12 mouse cellular contexts compared by ENCODE assay signal in genomic region chr4:155651553-155652269, GRCm38 (mm10). TPM values are rescaled to one million over a fixed set of nuclear protein-coding genes. Genes with fewer than 3 reads are reported as not detected.
DNase-seq lines count a peak whose midpoint lies in the region; ATAC-seq lines count a peak whose summit lies in the region.
"Had no signal": no experiment of that assay in that cellular context is flagged by ENCODE, and none has a peak within 500 bp of the region (broad histone marks: within the 10 kb centered on the region; RNA-seq: fewer than 3 reads in every experiment).

No protein-coding gene starts in this region.

- H3K4me1 ChIP-seq in hindbrain, embryonic 11.5 days (replicated peaks; ENCODE audit: control insufficient read depth, insufficient read depth, low read length) = peaks cover 14% of the 10 kb centered on the region
- H3K4me1 ChIP-seq in hindbrain, embryonic 13.5 days (replicated peaks) = peaks cover 34% of the 10 kb centered on the region
- H3K4me1 ChIP-seq in intestine, embryonic 15.5 days (replicated peaks) = peaks cover 44% of the 10 kb centered on the region

- H3K4me2 ChIP-seq in hindbrain, embryonic 11.5 days (replicated peaks; ENCODE audit: low read depth, low read length) = no peak overlapping the region
- H3K4me2 ChIP-seq in hindbrain, embryonic 13.5 days = no peak overlapping the region
- H3K4me2 ChIP-seq in intestine, embryonic 15.5 days (replicated peaks) = peak overlapping the region; percentile 89

- peak; percentile 4 for DNase-seq in hindbrain, embryonic 11.5 days (ENCODE audit: low spot score)
- peak; percentile 26 for DNase-seq in embryo, embryonic 10.5 days (ENCODE audit: low spot score)
- DNase-seq in mesoderm, embryonic 11.5 days (ENCODE audit: low read depth, low spot score) = peak; percentile 34
- DNase-seq in gastrocnemius, adult 18-20 months (ENCODE audit: low spot score) = no peak
- DNase-seq in T-cell, adult 2 months (ENCODE audit: low spot score) = no peak
- no peak for DNase-seq in spleen, postnatal 14 days (ENCODE audit: low spot score in 2 of 2)

- H3K27me3 ChIP-seq in hindbrain, embryonic 11.5 days (ENCODE audit: control insufficient read depth, insufficient read depth, low read length) = peaks cover 50% of the 10 kb centered on the region
- H3K27me3 ChIP-seq in hindbrain, embryonic 13.5 days = peaks cover 69% of the 10 kb centered on the region
- peaks cover 16% of the 10 kb centered on the region for H3K27me3 ChIP-seq in intestine, embryonic 15.5 days (replicated peaks)
- H3K27me3 ChIP-seq: CH12.LX had no signal

- WGBS in hindbrain, embryonic 11.5 days = 65% methylated on average over 15 of the region's 15 CpGs
- 70% methylated on average over 15 of the region's 15 CpGs for WGBS in hindbrain, embryonic 13.5 days
- 53% methylated on average over 15 of the region's 15 CpGs for WGBS in intestine, embryonic 15.5 days

- ATAC-seq in hindbrain, embryonic 11.5 days (ENCODE audit: low FRiP score) = no peak
- ATAC-seq in hindbrain, embryonic 13.5 days (ENCODE audit: low FRiP score) = no peak
- ATAC-seq in intestine, embryonic 15.5 days = peak; percentile 40
- ATAC-seq: midbrain, embryonic 15.5 days had no signal

- no peak overlapping the region for H3K9ac ChIP-seq in hindbrain, embryonic 11.5 days (ENCODE audit: low read depth, low read length)
- H3K9ac ChIP-seq in hindbrain, embryonic 13.5 days = no peak overlapping the region
- H3K9ac ChIP-seq in intestine, embryonic 15.5 days = peak overlapping the region; percentile 5; the same call in 1 of the 2 replicates
- H3K9ac ChIP-seq: midbrain, embryonic 15.5 days had no signal

- no peaks in the 10 kb centered on the region for H3K9me3 ChIP-seq in hindbrain, embryonic 11.5 days (ENCODE audit: control insufficient read depth, low read length)
- no peaks in the 10 kb centered on the region for H3K9me3 ChIP-seq in hindbrain, embryonic 13.5 days
- no peaks in the 10 kb centered on the region for H3K9me3 ChIP-seq in intestine, embryonic 15.5 days
- H3K9me3 ChIP-seq: hindbrain, embryonic 15.5 days; midbrain, embryonic 15.5 days had no signal

- no peak overlapping the region for H3K4me3 ChIP-seq in hindbrain, embryonic 11.5 days (ENCODE audit: low read depth, low read length)
- no peak overlapping the region for H3K4me3 ChIP-seq in hindbrain, embryonic 13.5 days
- peak overlapping the region; percentile 45; the same call in 1 of the 2 replicates for H3K4me3 ChIP-seq in intestine, embryonic 15.5 days (replicated peaks)

- peaks cover 7% of the 10 kb centered on the region for H3K36me3 ChIP-seq in hindbrain, embryonic 11.5 days (ENCODE audit: control insufficient read depth, insufficient read depth, low read length)
- peaks cover 70% of the 10 kb centered on the region for H3K36me3 ChIP-seq in hindbrain, embryonic 13.5 days
- H3K36me3 ChIP-seq in intestine, embryonic 15.5 days = peaks cover 36% of the 10 kb centered on the region

- H3K27ac ChIP-seq in hindbrain, embryonic 11.5 days (ENCODE audit: low read depth, low read length) = no peak overlapping the region
- no peak overlapping the region for H3K27ac ChIP-seq in hindbrain, embryonic 13.5 days
- H3K27ac ChIP-seq in intestine, embryonic 15.5 days = peak overlapping the region; percentile 41; the same call in 1 of the 2 replicates
- H3K27ac ChIP-seq: hindbrain, embryonic 15.5 days; midbrain, embryonic 15.5 days had no signal

RNA-seq across cellular contexts. Expression of gene Mmp23, which starts 1.5 kb away (rescaled TPM):
- polyA plus RNA-seq in hindbrain, embryonic 11.5 days (2014; fragmentation: Nextera tagmentation; extraction: Ambion mirVana) = 2.6 and 3.1 TPM in 2 replicates
- polyA plus RNA-seq in hindbrain, embryonic 13.5 days (2015; fragmentation: Nextera tagmentation; extraction: Ambion mirVana) = 3.9 and 4.5 TPM in 2 replicates
- 36.8 and 38.0 TPM in 2 replicates for polyA plus RNA-seq in intestine, embryonic 15.5 days (2015; fragmentation: Nextera tagmentation; extraction: Ambion mirVana)
- total RNA-seq in gastrocnemius, adult 18-20 months (2021) = 1 to 10 TPM in 1 of 2 experiments, under 1 TPM in 1; 0.53 to 1.8 TPM

RNA-seq across cellular contexts. Expression of gene Gm10563, which starts 6.5 kb away (rescaled TPM):
- polyA plus RNA-seq in hindbrain, embryonic 11.5 days (2014; fragmentation: Nextera tagmentation; extraction: Ambion mirVana) = not detected in 2 replicates
- not detected in 2 replicates for polyA plus RNA-seq in hindbrain, embryonic 13.5 days (2015; fragmentation: Nextera tagmentation; extraction: Ambion mirVana)
- not detected in 2 replicates for polyA plus RNA-seq in intestine, embryonic 15.5 days (2015; fragmentation: Nextera tagmentation; extraction: Ambion mirVana)
- not detected for total RNA-seq in gastrocnemius, adult 18-20 months (2021)
- total RNA-seq: CH12.LX had no signal
- polyA plus RNA-seq: cerebellum, adult 2 months; hindbrain, embryonic 15.5 days; midbrain, embryonic 15.5 days had no signal

RNA-seq across cellular contexts. Expression of gene Mib2, which starts 17.3 kb away (rescaled TPM):
- 9.9 and 12.5 TPM in 2 replicates for polyA plus RNA-seq in hindbrain, embryonic 11.5 days (2014; fragmentation: Nextera tagmentation; extraction: Ambion mirVana)
- polyA plus RNA-seq in hindbrain, embryonic 13.5 days (2015; fragmentation: Nextera tagmentation; extraction: Ambion mirVana) = 39.4 and 40.3 TPM in 2 replicates
- 17.8 and 22.6 TPM in 2 replicates for polyA plus RNA-seq in intestine, embryonic 15.5 days (2015; fragmentation: Nextera tagmentation; extraction: Ambion mirVana)
- 10 to 100 TPM; 16.1 to 16.8 TPM for total RNA-seq in gastrocnemius, adult 18-20 months (2021)

RNA-seq across cellular contexts. Expression of gene Cdk11b, which starts 27.1 kb away (rescaled TPM):
- 74.1 and 77.6 TPM in 2 replicates for polyA plus RNA-seq in hindbrain, embryonic 11.5 days (2014; fragmentation: Nextera tagmentation; extraction: Ambion mirVana)
- 65.2 and 65.8 TPM in 2 replicates for polyA plus RNA-seq in hindbrain, embryonic 13.5 days (2015; fragmentation: Nextera tagmentation; extraction: Ambion mirVana)
- 50.2 and 53.9 TPM in 2 replicates for polyA plus RNA-seq in intestine, embryonic 15.5 days (2015; fragmentation: Nextera tagmentation; extraction: Ambion mirVana)
- 10 to 100 TPM; 29.4 to 30.4 TPM for total RNA-seq in gastrocnemius, adult 18-20 months (2021)

RNA-seq across cellular contexts. Expression of gene Fndc10, which starts 42.4 kb away (rescaled TPM):
- polyA plus RNA-seq in hindbrain, embryonic 11.5 days (2014; fragmentation: Nextera tagmentation; extraction: Ambion mirVana) = 1.6 and 1.8 TPM in 2 replicates
- polyA plus RNA-seq in hindbrain, embryonic 13.5 days (2015; fragmentation: Nextera tagmentation; extraction: Ambion mirVana) = 7.5 and 7.9 TPM in 2 replicates
- polyA plus RNA-seq in intestine, embryonic 15.5 days (2015; fragmentation: Nextera tagmentation; extraction: Ambion mirVana) = 6.1 and 7.6 TPM in 2 replicates
- 1 to 10 TPM in 1 of 2 experiments, under 1 TPM in 1; 0.89 to 1.4 TPM for total RNA-seq in gastrocnemius, adult 18-20 months (2021)

Comparison
In these comparisons a context has a peak if more than half of its experiments do, and no peak if none do; other contexts are left out.
1. DNase-seq: peak in hindbrain, embryonic 11.5 days (single experiment), embryo, embryonic 10.5 days (single experiment) and mesoderm, embryonic 11.5 days (single experiment); none in gastrocnemius, adult 18-20 months (single experiment), T-cell, adult 2 months (single experiment) and spleen, postnatal 14 days (0 of 2).